Mouse (Mus musculus) liver, adult 2 months (tissue): ENCODE results near the gene Gabbr2.

Source experiments
- CTCF ChIP-seq: fragments of 200-500 bp; IDR thresholded peaks from 2 replicates; pipeline ENCODE4 v1.5.1; 2011; ENCODE audit warnings: low read depth, low read length, control low read depth
- POLR2A ChIP-seq: fragments of 200-500 bp; IDR thresholded peaks from 2 replicates; pipeline ENCODE4 v1.6.1; 2011; ENCODE audit warnings: low read length, control low read depth; ENCODE audit not compliant: insufficient read depth; ENCODE audit errors: extremely low read depth

- TF ChIP-seq POLR2A (no peak), CTCF (no peak)
Observed at GRCm38 (mm10) chr4:46988824-46989223, 2.8 kb downstream of the Gabbr2 start.
